Mouse (Mus musculus): ENCODE data around the gene Ecel1. TPM values are rescaled to one million over a fixed set of nuclear protein-coding genes. Genes with fewer than 3 reads are reported as not detected.

Gene Ecel1
- polyA plus RNA-seq, 1 experiment from 2014 or later = 5.7 TPM

DNA sequence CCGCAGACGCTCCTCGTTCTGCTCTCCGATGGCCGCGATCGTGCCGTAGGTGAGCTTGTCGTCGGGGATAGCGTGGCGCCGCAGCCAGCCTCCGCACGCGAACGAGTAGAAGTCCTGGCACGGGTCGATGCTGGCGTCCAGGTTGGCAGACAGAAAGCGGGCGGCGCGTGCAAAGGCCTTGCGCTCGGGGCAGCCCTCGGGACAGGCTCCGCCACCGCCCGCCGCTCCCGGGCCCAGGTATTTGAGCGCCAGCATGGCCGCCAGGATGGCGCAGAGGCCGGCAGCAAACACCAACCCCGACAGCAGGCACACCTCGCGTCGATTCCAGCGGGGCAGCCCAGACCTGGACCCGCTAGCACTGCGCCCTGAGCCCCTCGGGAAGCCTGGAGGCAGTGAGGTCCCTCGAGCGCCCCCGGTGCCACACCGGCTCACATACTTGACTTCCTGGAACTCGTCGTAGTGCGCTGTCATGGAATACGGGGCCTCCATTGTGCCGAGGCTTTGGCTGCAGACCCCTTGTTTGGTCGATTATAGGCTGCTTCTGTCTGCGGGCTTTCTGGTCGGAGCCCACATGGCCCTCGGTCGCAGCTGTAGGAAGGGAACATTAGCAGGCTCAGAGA is 1.7 kb downstream of the Ecel1 start:
- peak overlapping the region; percentile 48 for H3K4me2 ChIP-seq (ENCODE audit: low read depth, low read length)
- no peaks in the 10 kb centered on the region for H3K36me3 ChIP-seq (ENCODE audit: control insufficient read depth, insufficient read depth, low read length)
- no peak overlapping the region for H3K27ac ChIP-seq (ENCODE audit: low read length)
- no peaks in the 10 kb centered on the region; the same call in 1 of the 2 replicates for H3K4me1 ChIP-seq (ENCODE audit: control insufficient read depth, insufficient read depth, low read length)
- H3K4me3 ChIP-seq (replicated peaks; ENCODE audit: low read length) = peak overlapping the region; percentile 39
- no peaks in the 10 kb centered on the region for H3K9me3 ChIP-seq (replicated peaks; ENCODE audit: control insufficient read depth, low read length)
- H3K27me3 ChIP-seq (ENCODE audit: control insufficient read depth, insufficient read depth, low read length) = peaks cover 82% of the 10 kb centered on the region
- WGBS = 2% methylated on average over 58 of the region's 58 CpGs
- ATAC-seq (ENCODE audit: insufficient read depth, low FRiP score) = no peak
- H3K9ac ChIP-seq (ENCODE audit: low read length) = no peak overlapping the region

DNA sequence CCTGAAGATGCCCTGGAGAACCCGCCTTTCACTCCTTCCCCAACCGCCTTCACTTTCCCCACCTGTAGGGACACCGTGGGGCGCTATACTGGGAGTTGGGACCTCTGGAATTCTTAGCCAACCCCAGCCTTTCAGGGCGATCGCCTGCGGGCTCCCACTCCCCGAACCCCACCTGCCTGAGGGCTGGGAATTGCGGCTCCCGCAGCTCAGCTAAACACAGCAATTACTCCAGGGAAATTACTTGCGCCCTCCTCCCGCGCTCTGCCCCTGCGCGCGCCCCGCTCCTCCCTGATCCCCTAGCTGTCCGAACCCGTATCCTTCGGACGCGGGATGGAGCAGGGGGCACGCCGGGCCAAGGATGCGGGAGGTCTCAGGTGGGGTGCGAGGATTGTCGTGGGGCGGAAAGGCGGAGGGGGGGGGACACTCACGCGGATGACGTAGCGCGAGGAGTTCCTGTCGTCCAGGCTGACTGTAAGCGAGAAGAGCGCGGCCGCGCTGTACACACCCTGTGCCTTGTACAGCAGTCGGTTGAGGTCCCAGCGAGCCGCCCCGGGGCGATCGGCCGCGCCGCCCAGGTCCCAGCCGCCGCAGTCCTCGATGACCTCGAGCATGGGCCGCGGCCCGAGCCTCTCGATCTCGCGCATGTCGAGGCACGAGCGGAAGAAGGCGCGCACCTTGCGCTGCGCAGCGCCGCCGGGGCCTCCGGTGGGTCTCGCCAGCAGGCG is 2.4 kb downstream of the Ecel1 start:
- WGBS = 1% methylated on average over 72 of the region's 72 CpGs
- no peak overlapping the region for H3K27ac ChIP-seq (ENCODE audit: low read length)
- 0 out of 2 replicates have a peak overlapping the region, but pooled peaks have one; percentile 17 for H3K9ac ChIP-seq (ENCODE audit: low read length)
- peaks cover 82% of the 10 kb centered on the region for H3K27me3 ChIP-seq (ENCODE audit: control insufficient read depth, insufficient read depth, low read length)
- no peaks in the 10 kb centered on the region for H3K36me3 ChIP-seq (ENCODE audit: control insufficient read depth, insufficient read depth, low read length)
- peak overlapping the region; percentile 39 for H3K4me3 ChIP-seq (replicated peaks; ENCODE audit: low read length)
- H3K9me3 ChIP-seq (replicated peaks; ENCODE audit: control insufficient read depth, low read length) = no peaks in the 10 kb centered on the region
- no peak for ATAC-seq (ENCODE audit: insufficient read depth, low FRiP score)
- H3K4me2 ChIP-seq (ENCODE audit: low read depth, low read length) = peak overlapping the region; percentile 48
- H3K4me1 ChIP-seq (ENCODE audit: control insufficient read depth, insufficient read depth, low read length) = no peaks in the 10 kb centered on the region; the same call in 1 of the 2 replicates

DNA sequence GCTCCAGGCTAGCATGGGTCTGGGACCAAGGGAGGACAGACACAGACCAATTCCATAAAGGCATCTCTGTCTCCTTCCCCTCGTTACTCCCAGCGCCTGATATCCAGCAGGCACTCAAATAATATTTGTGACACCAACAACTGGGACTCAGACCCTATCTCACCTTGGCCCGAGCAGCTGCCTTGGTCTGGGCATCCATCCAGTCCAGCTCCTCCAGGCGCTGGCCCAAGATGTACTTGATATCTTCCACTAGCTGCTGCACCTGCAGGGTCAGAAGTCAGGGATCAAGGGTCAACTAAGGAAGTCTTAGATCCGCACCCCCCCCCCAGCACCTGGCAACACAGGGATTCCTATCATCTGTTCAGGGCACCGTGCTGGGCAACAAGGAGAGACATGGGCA is 5.0 kb downstream of the Ecel1 start:
- WGBS = 74% methylated on average over 6 of the region's 6 CpGs
- Histone ChIP-seq H3K4me3 (replicated peaks; ENCODE audit: low read length) (no peak overlapping the region), H3K9me3 (replicated peaks; ENCODE audit: control insufficient read depth, low read length) (no peaks in the 10 kb centered on the region), H3K9ac (ENCODE audit: low read length) (no peak overlapping the region), H3K4me1 (ENCODE audit: control insufficient read depth, insufficient read depth, low read length) (no peaks in the 10 kb centered on the region; the same call in 1 of the 2 replicates), H3K27me3 (ENCODE audit: control insufficient read depth, insufficient read depth, low read length) (peaks cover 61% of the 10 kb centered on the region), H3K4me2 (ENCODE audit: low read depth, low read length) (no peak overlapping the region), H3K36me3 (ENCODE audit: control insufficient read depth, insufficient read depth, low read length) (no peaks in the 10 kb centered on the region), H3K27ac (ENCODE audit: low read length) (no peak overlapping the region)
- no peak for ATAC-seq (ENCODE audit: insufficient read depth, low FRiP score)

DNA sequence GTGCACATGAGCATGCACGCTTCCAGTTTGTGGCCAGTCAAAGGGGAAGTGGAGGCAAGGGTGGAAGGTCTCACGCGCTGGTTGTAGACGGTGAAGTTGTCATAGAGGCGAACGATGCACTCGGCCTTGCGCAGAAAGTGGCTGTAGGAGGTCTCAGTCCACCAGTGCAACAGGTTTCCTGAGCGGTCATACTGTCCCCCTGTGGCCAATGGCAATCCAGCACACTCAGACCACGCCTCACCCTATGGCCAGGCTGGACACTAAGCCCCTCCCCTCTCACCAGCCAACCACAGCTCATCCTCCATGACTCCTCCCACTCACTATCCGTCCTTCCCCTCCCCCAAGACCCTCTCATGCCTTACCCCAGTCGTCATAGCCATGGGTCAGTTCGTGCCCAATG is 6.9 kb downstream of the Ecel1 start:
- Histone ChIP-seq H3K27me3 (ENCODE audit: control insufficient read depth, insufficient read depth, low read length) (peaks cover 42% of the 10 kb centered on the region), H3K4me3 (replicated peaks; ENCODE audit: low read length) (no peak overlapping the region), H3K4me2 (ENCODE audit: low read depth, low read length) (no peak overlapping the region), H3K36me3 (ENCODE audit: control insufficient read depth, insufficient read depth, low read length) (no peaks in the 10 kb centered on the region), H3K4me1 (ENCODE audit: control insufficient read depth, insufficient read depth, low read length) (no peaks in the 10 kb centered on the region; the same call in 1 of the 2 replicates), H3K9me3 (replicated peaks; ENCODE audit: control insufficient read depth, low read length) (no peaks in the 10 kb centered on the region), H3K9ac (ENCODE audit: low read length) (no peak overlapping the region), H3K27ac (ENCODE audit: low read length) (no peak overlapping the region)
- 36% methylated on average over 13 of the region's 13 CpGs for WGBS
- ATAC-seq (ENCODE audit: insufficient read depth, low FRiP score) = no peak

DNA sequence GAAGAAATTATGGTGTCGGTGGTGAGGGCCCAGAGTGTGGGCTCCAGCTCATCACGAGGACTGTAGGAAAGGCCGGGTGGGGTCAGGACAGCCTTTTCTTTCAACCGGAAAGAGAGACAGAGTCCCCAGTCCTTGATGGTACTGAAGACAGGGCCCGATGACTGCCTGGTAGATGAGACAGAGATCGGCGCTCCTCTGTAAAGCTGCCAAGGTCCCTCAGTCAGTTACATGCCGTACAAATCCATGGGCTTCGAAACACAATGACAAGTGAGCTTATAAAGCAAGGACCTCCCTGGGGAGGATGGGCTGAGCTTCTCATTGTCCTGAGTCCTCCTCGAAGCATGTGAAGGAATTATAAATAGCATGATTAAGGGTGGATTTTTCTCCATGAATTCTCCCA is 13.2 kb downstream of the Ecel1 start:
- H3K4me2 ChIP-seq (ENCODE audit: low read depth, low read length) = no peak overlapping the region
- 67% methylated on average over 10 of the region's 10 CpGs for WGBS

DNA sequence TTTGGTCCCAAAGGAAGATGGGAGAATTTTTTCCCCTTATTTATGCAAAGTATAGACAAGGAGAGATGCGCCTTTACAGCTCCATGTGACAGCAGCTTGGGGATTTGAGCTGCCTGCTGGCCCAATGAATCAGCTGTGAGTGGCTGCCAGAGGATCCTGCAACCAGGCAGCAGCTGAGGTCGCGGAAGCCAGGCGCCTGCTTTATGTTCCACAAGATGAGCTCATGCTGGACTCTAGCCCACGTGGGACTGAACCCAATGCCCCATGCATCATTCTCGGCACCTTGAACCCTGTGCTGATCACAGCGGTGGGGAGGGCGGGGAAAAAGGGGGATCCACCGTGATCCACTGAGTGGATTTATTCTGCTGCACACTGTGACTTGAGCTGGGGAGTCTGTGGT is 13.9 kb downstream of the Ecel1 start:
- Histone ChIP-seq H3K4me3 (replicated peaks; ENCODE audit: low read length) (no peak overlapping the region), H3K4me2 (ENCODE audit: low read depth, low read length) (no peak overlapping the region), H3K9ac (ENCODE audit: low read length) (no peak overlapping the region), H3K36me3 (ENCODE audit: control insufficient read depth, insufficient read depth, low read length) (no peaks in the 10 kb centered on the region), H3K9me3 (replicated peaks; ENCODE audit: control insufficient read depth, low read length) (no peaks in the 10 kb centered on the region), H3K27me3 (ENCODE audit: control insufficient read depth, insufficient read depth, low read length) (no peaks in the 10 kb centered on the region), H3K4me1 (ENCODE audit: control insufficient read depth, insufficient read depth, low read length) (no peaks in the 10 kb centered on the region), H3K27ac (ENCODE audit: low read length) (no peak overlapping the region)
- ATAC-seq (ENCODE audit: insufficient read depth, low FRiP score) = peak; percentile 53
- WGBS = 48% methylated on average over 9 of the region's 9 CpGs

More for the DNA sequence above, 13.2 kb downstream of the Ecel1 start:
- Histone ChIP-seq H3K27ac (ENCODE audit: low read length) (no peak overlapping the region), H3K4me3 (replicated peaks; ENCODE audit: low read length) (no peak overlapping the region), H3K9ac (ENCODE audit: low read length) (no peak overlapping the region), H3K9me3 (replicated peaks; ENCODE audit: control insufficient read depth, low read length) (no peaks in the 10 kb centered on the region), H3K27me3 (ENCODE audit: control insufficient read depth, insufficient read depth, low read length) (no peaks in the 10 kb centered on the region; the same call in 1 of the 2 replicates), H3K4me1 (ENCODE audit: control insufficient read depth, insufficient read depth, low read length) (no peaks in the 10 kb centered on the region), H3K36me3 (ENCODE audit: control insufficient read depth, insufficient read depth, low read length) (no peaks in the 10 kb centered on the region)
- no peak for ATAC-seq (ENCODE audit: insufficient read depth, low FRiP score)

DNA sequence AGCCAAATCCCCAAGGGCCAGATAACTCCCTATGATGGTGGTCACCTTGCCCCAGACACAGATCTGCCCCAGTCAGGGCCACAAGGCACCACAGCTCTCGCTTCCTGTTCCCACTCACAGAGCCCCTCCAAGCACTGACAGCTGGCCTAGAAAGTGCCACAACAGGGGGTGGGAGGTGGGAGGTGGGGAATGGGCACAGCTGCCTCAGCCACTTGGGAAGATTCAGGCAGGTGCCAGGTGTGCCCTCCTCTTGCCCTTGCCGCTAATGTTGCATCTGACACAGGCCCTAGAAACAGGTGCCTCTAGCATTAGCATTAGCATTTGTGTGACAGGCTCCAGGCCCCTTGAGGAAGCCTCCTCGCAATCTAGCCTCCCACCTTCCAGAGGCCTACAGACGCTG is 14.8 kb downstream of the Ecel1 start:
- H3K4me3 ChIP-seq (replicated peaks; ENCODE audit: low read length) = no peak overlapping the region
- no peak overlapping the region for H3K9ac ChIP-seq (ENCODE audit: low read length)
- ATAC-seq (ENCODE audit: insufficient read depth, low FRiP score) = no peak
- no peaks in the 10 kb centered on the region for H3K27me3 ChIP-seq (ENCODE audit: control insufficient read depth, insufficient read depth, low read length)
- H3K36me3 ChIP-seq (ENCODE audit: control insufficient read depth, insufficient read depth, low read length) = no peaks in the 10 kb centered on the region
- H3K9me3 ChIP-seq (replicated peaks; ENCODE audit: control insufficient read depth, low read length) = no peaks in the 10 kb centered on the region
- no peak overlapping the region for H3K27ac ChIP-seq (ENCODE audit: low read length)
- H3K4me2 ChIP-seq (ENCODE audit: low read depth, low read length) = no peak overlapping the region
- no peaks in the 10 kb centered on the region for H3K4me1 ChIP-seq (ENCODE audit: control insufficient read depth, insufficient read depth, low read length)
- 77% methylated on average over 4 of the region's 4 CpGs for WGBS

DNA sequence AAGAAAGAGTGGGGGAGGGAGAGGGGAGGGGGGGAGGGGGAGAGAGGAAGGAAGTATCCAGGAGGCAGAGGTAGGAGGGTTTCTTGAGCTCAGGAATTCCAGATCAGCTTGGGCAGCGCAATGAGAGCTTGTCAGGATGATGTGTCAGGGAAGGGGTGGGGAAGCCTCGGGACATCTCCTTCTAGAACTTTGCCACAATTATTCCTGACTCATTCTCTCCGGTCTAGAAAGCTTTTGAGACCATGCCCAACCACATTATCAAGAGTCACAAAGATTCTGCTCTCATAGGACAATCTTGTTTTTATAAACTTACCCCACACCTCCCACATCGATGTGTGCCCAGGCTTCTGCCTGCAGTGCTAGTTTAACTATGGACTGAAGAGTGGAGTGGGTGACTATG is 24.5 kb downstream of the Ecel1 start:
- no peak for ATAC-seq (ENCODE audit: insufficient read depth, low FRiP score)
- Histone ChIP-seq H3K27me3 (ENCODE audit: control insufficient read depth, insufficient read depth, low read length) (peaks cover 20% of the 10 kb centered on the region), H3K4me1 (ENCODE audit: control insufficient read depth, insufficient read depth, low read length) (no peaks in the 10 kb centered on the region), H3K9ac (ENCODE audit: low read length) (no peak overlapping the region), H3K9me3 (replicated peaks; ENCODE audit: control insufficient read depth, low read length) (no peaks in the 10 kb centered on the region), H3K27ac (ENCODE audit: low read length) (no peak overlapping the region), H3K4me3 (replicated peaks; ENCODE audit: low read length) (no peak overlapping the region), H3K4me2 (ENCODE audit: low read depth, low read length) (no peak overlapping the region), H3K36me3 (ENCODE audit: control insufficient read depth, insufficient read depth, low read length) (no peaks in the 10 kb centered on the region)
- 74% methylated on average over 4 of the region's 4 CpGs for WGBS

DNA sequence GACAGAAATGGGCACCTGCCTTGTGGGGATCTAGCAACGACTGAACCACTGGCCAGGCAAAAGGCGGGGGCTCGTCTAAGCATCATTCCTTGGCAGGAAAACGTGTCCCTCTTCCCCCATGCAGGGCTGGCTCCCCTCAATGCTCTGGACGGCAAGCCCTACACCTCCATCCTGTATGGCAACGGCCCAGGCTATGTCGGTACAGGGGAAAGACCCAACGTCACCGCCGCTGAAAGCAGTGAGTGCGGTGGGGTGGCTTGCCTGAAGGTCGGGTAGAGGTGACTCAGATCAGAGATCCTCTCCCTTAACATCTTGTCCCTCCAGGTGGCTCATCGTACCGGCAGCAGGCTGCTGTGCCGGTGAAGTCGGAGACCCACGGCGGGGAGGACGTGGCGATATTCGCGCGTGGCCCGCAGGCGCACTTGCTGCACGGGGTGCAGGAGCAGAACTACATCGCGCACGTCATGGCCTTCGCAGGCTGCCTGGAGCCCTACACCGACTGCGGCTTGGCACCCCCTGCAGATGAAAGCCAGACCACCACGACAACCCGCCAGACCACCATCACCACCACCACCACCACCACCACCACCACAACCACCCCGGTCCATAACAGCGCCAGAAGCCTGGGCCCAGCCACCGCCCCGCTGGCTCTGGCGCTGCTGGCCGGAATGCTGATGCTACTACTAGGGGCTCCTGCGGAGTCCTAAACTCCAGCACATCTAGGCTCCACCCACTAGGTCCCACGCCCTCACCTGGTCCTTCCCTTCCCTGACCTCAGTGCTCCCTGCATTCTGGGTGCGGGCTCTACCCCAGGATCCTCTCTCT is 28.9 kb downstream of the Ecel1 start:
- WGBS = 10% methylated on average over 43 of the region's 43 CpGs
- no peaks in the 10 kb centered on the region for H3K36me3 ChIP-seq (ENCODE audit: control insufficient read depth, insufficient read depth, low read length)
- peaks cover 29% of the 10 kb centered on the region for H3K27me3 ChIP-seq (ENCODE audit: control insufficient read depth, insufficient read depth, low read length)
- no peaks in the 10 kb centered on the region for H3K9me3 ChIP-seq (replicated peaks; ENCODE audit: control insufficient read depth, low read length)
- H3K4me3 ChIP-seq (replicated peaks; ENCODE audit: low read length) = no peak overlapping the region; the same call in 1 of the 2 replicates
- ATAC-seq (ENCODE audit: insufficient read depth, low FRiP score) = no peak
- no peaks in the 10 kb centered on the region for H3K4me1 ChIP-seq (ENCODE audit: control insufficient read depth, insufficient read depth, low read length)
- H3K4me2 ChIP-seq (ENCODE audit: low read depth, low read length) = no peak overlapping the region
- H3K27ac ChIP-seq (ENCODE audit: low read length) = no peak overlapping the region
- no peak overlapping the region for H3K9ac ChIP-seq (ENCODE audit: low read length)

Data from stomach, embryonic 16.5 days (tissue).